Mouse (Mus musculus) G1E (cell line): ENCODE results near the gene Lck. TPM values are rescaled to one million over a fixed set of nuclear protein-coding genes. Genes with fewer than 3 reads are reported as not detected.

Experiments
- ATAC-seq: 2 replicates; pipeline ENCODE4 v1.8.0; 2016; ENCODE audit warnings: mild to moderate bottlenecking; ENCODE audit not compliant: insufficient number of reproducible peaks, poor library complexity, low FRiP score, severe bottlenecking; ENCODE audit errors: extremely low read depth
- DNase-seq: peaks from one replicate; pipeline ENCODE4 v3.0.0; 2012; ENCODE audit warnings: low spot score
- H3K27me3 ChIP-seq: 2 replicates; pipeline ENCODE4 v1.6.1; 2012; ENCODE audit warnings: mild to moderate bottlenecking, low read length, inconsistent platforms; ENCODE audit not compliant: insufficient read depth
- H3K36me3 ChIP-seq: replicated peaks from 2 replicates; pipeline ENCODE3; 2012; ENCODE audit warnings: mild to moderate bottlenecking, inconsistent platforms
- H3K4me1 ChIP-seq: 2 replicates; pipeline ENCODE4 v1.6.1; 2012; ENCODE audit warnings: low read depth, low read length, inconsistent platforms, mixed read lengths; ENCODE audit not compliant: insufficient read depth
- H3K4me3 ChIP-seq: 2 replicates; pipeline ENCODE4 v1.5.1; 2012; ENCODE audit warnings: low read depth, mild to moderate bottlenecking, inconsistent platforms, low read length, moderate library complexity, mixed read lengths
- H3K9me3 ChIP-seq: replicated peaks from 2 replicates; pipeline ENCODE4 v1.6.1; 2012; ENCODE audit warnings: inconsistent platforms
- CTCF ChIP-seq: IDR thresholded peaks from 2 replicates; pipeline ENCODE4 v1.5.1; 2012; ENCODE audit warnings: low read depth, low read length, inconsistent platforms, mixed read lengths
- GATA1 ChIP-seq: IDR thresholded peaks from 2 replicates; pipeline ENCODE4 v1.6.1; 2012; ENCODE audit warnings: borderline replicate concordance, low read length, inconsistent platforms, mixed read lengths
- GATA2 ChIP-seq: IDR thresholded peaks from 2 replicates; pipeline ENCODE4 v1.6.1; 2012; ENCODE audit warnings: low read depth, low read length, inconsistent platforms, borderline replicate concordance
- POLR2AphosphoS5 ChIP-seq: IDR thresholded peaks from 2 replicates; pipeline ENCODE4 v1.6.1; 2012; ENCODE audit warnings: low read depth, low read length, inconsistent platforms; ENCODE audit not compliant: insufficient replicate concordance
- TAL1 ChIP-seq: conservative IDR thresholded peaks from 2 replicates; pipeline ENCODE4 v1.6.1; 2012; ENCODE audit warnings: low read depth, low read length, inconsistent platforms, mixed read lengths
- polyA plus RNA-seq: library from polyadenylated mRNA; stranded (reverse); fragments of >175 nt; gene quantifications from 2 replicates; pipeline ENCODE4 v1.2.3, GENCODE M21; 2012
- total RNA-seq, 2 experiments: library from RNA; stranded (forward) in 1 of 2; stranded (reverse) in 1 of 2; fragments of 200-1000 nt in 1 of 2; fragments of >200 nt in 1 of 2; fragmentation: Nextera tagmentation in 1 of 2; gene quantifications; 2 replicates each; pipeline ENCODE4 v1.2.3; 2014 to 2017

Lck gene
- 3.5 TPM in 1 of 2 replicates, not detected in the other for total RNA-seq (2014; fragmentation: Nextera tagmentation)
- total RNA-seq (2017), result 1.7 and 2.1 TPM in 2 replicates
- polyA plus RNA-seq, result 1.3 and 1.8 TPM in 2 replicates

DNA sequence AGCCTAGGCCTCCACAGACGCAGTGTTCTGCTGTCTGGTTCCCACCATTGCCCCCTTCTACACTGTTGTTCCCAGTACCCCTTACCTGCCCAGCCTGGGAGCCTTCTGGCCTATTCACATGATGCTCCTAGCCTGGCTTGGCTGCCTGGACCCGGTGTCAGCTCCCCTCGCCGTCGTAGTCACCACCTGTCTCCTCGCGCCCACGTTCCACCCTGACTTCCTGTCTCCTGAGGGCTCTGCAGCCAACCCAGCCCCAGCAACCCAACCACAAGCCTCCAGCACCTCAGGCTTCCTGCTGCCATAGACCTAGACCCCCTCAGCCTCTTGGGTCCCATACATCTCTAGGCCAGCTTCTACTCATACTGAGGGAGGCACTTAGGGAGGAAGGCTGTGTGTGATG is at the start of gene Lck:
Lck (minus strand) TSS at position 212 of the 400 bp plus-strand sequence.
- peaks cover 21% of the 10 kb centered on the region for H3K4me1 ChIP-seq
- DNase-seq (no peak), ATAC-seq (no peak)
- no peaks in the 10 kb centered on the region for H3K36me3 ChIP-seq
- H3K4me3 ChIP-seq, result no peak within 1 kb of the TSS
- peaks cover 58% of the 10 kb centered on the region for H3K27me3 ChIP-seq
- H3K9me3 ChIP-seq, result no peaks in the 10 kb centered on the region
- no peak for TF ChIP-seq CTCF

DNA sequence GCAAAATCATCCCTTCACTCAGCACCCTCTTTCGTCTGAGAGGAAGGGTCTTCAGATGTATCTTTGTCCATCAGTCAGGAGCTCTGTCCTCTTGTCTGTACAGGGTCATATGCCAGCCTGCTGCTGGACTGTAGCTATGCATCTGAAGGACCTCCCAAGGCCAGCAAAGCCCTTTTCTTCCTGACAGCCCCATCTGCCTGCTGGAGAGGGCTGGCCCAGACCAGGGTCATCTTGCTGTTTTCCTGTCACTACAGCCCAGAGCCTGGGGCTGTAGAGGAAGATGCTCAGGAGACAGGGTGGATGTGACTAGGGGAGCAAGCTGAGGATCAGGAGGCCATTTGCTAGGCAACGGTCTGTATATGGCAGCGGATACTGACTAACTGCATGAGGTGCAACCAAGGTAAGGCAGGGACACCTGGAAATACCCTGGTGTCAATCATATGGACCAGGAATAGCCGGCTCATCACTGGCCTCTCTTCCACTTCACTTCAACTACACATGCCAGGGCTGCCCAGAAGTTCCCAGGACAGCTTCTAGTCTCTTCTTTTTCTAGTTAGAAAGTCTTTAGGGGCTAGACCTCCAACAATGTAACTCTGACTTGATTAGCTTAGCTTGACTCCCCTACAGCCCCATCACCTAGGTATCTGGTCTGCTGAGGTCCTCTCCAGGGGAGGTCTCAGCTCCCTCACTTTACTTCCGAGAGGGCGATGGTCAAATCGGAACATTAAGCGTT is 49.5 kb upstream of the Lck start:
- no peak for ATAC-seq
- peaks cover 73% of the 10 kb centered on the region for H3K36me3 ChIP-seq
- no peaks in the 10 kb centered on the region for H3K9me3 ChIP-seq
- peak overlapping the region; percentile 62; the same call in 1 of the 2 replicates for H3K4me3 ChIP-seq
- H3K27me3 ChIP-seq, result no peaks in the 10 kb centered on the region
- H3K4me1 ChIP-seq, result peaks cover 72% of the 10 kb centered on the region
- TF ChIP-seq GATA1, result no peak
- TF ChIP-seq POLR2AphosphoS5, result no peak
- no peak for TF ChIP-seq GATA2
- DNase-seq, result no peak

DNA sequence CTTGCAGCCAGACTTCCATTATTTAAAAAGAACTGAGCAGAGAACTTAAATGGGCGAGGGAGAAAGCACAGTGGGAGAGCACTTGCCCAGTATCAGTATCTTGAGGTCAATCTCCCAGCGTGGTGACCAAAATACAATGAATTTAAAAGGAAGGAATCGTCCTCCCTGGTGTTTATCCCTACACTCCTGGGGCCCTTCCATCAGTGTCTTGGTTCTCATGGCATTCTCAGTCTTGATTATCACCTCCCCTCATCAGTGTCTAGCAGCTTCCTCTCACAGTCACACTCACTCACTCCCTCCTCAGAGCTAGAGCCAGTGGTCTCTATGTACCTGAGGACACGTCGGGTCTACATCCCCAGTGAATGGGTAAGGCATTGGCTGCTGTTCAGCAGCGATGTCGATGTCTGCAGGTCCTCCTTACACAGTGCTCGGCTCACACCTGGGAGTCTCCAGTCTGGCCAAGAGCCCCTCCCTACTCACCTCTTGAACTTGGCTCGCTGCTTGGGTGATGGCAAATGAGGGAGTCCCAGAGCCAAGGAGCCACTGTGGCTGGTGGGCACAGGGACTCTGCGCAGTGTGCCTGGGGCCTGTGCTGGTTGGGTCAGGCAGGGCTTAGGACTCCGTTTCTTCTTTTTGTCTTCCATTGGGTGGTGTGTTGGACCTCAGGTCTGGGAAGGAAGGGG is 48.8 kb upstream of the Lck start:
- H3K4me3 ChIP-seq, result no peak overlapping the region
- no peak for TF ChIP-seq TAL1
- no peak for TF ChIP-seq GATA2
- no peak for TF ChIP-seq POLR2AphosphoS5
- TF ChIP-seq CTCF, result no peak
- H3K36me3 ChIP-seq, result peaks cover 72% of the 10 kb centered on the region
- H3K4me1 ChIP-seq, result peaks cover 73% of the 10 kb centered on the region
- ATAC-seq (no peak), DNase-seq (no peak)
- no peaks in the 10 kb centered on the region for H3K9me3 ChIP-seq
- no peaks in the 10 kb centered on the region for H3K27me3 ChIP-seq

GRCm38 (mm10) chr4:129621283-129621841 is 47.9 kb upstream of the Lck start:
- DNase-seq (no peak), ATAC-seq (no peak)
- no peak for TF ChIP-seq TAL1
- no peak for TF ChIP-seq POLR2AphosphoS5
- no peak for TF ChIP-seq CTCF
- no peak for TF ChIP-seq GATA2
- no peak for TF ChIP-seq GATA1
- Histone ChIP-seq H3K9me3 (no peaks in the 10 kb centered on the region), H3K4me3 (no peak overlapping the region), H3K27me3 (no peaks in the 10 kb centered on the region), H3K4me1 (peaks cover 71% of the 10 kb centered on the region), H3K36me3 (peaks cover 72% of the 10 kb centered on the region)

DNA sequence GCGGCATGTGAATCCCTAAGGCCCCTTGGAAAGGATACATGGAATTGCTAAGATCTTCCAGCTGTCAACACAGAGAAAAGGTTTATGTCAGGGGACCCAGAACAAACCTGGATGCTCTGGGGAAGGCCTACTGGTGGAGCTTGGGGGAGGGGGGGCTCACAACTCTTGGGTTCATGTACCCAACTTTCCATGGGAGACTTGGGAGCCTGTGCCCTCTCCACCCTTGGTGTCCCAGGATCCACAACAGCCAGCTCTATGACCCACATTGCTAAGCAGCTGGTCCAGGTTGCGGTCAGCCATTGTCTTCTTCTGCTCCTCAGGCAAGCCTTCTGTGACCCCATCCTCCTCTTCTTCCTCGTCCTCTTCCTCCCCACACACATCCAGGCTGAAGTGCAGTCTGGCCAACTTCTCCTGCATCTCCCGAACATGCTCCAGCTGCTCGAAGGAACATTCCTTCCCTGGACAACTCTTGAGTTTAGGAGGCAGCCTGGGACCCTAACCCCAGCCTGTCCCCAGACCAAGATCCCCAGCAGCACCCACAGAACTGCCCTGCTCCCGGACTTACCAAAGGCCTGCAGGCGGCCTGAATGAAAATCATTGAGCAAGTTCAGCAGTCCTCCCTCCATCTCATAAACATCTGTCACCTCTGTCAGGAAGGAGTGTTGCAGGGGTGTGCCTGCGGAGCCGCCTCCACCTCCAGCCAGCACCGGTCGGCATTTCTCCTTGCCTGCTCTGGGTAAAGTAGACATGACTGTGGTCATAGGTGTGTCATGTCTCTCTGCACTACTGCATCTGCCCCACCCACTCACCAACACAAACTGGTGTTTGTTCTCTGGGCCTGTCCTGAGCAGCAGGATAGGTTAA is 47.2 kb upstream of the Lck start:
- Histone ChIP-seq H3K4me3 (no peak overlapping the region), H3K9me3 (no peaks in the 10 kb centered on the region), H3K4me1 (peaks cover 70% of the 10 kb centered on the region), H3K36me3 (peaks cover 72% of the 10 kb centered on the region), H3K27me3 (no peaks in the 10 kb centered on the region)
- DNase-seq (no peak), ATAC-seq (no peak)
- TF ChIP-seq GATA1, result no peak
- no peak for TF ChIP-seq POLR2AphosphoS5
- TF ChIP-seq GATA2, result no peak
- TF ChIP-seq TAL1, result no peak
- no peak for TF ChIP-seq CTCF
